Mouse (Mus musculus) MEL (cell line): ENCODE data around the gene Mpg.

Experiments used
- CTCF ChIP-seq, 3 experiments: IDR thresholded peaks in 2 of 3; conservative IDR thresholded peaks in 1 of 3; 2 replicates each; pipeline ENCODE4 v1.5.1; 2011 to 2012; ENCODE audit warnings: low read length in 3 of 3, low read depth in 2 of 3, mild to moderate bottlenecking in 2 of 3, improper control_type of control experiment in 1 of 3, inconsistent platforms in 1 of 3, mixed read lengths in 1 of 3, moderate library complexity in 1 of 3; ENCODE audit not compliant: control insufficient read depth in 1 of 3, insufficient read depth in 1 of 3, poor library complexity in 1 of 3, severe bottlenecking in 1 of 3
- EP300 ChIP-seq, 2 experiments: IDR thresholded peaks; 2 replicates each; pipeline ENCODE4 v1.6.1; 2011; ENCODE audit warnings: improper control_type of control experiment in 2 of 2, low read length in 2 of 2, low read depth in 1 of 2, mild to moderate bottlenecking in 1 of 2
- GATA1 ChIP-seq: IDR thresholded peaks from 2 replicates; pipeline ENCODE4 v1.6.1; 2011; ENCODE audit warnings: low read depth, low read length, improper control_type of control experiment
- JUND ChIP-seq: IDR thresholded peaks from 2 replicates; pipeline ENCODE4 v1.6.1; 2011; ENCODE audit warnings: low read depth, mild to moderate bottlenecking, improper control_type of control experiment, low read length
- MAFK ChIP-seq: IDR thresholded peaks from 2 replicates; pipeline ENCODE4 v1.6.1; 2011; ENCODE audit warnings: low read depth, mild to moderate bottlenecking, low read length, improper control_type of control experiment, borderline replicate concordance
- MYC ChIP-seq: IDR thresholded peaks from 2 replicates; pipeline ENCODE4 v1.6.1; 2011; ENCODE audit warnings: low read depth, mild to moderate bottlenecking, low read length, improper control_type of control experiment, moderate library complexity
- POLR2A ChIP-seq, 2 experiments: IDR thresholded peaks; 2 replicates each; pipeline ENCODE4 v1.6.1; 2011 to 2012; ENCODE audit warnings: low read length in 2 of 2, mild to moderate bottlenecking in 2 of 2, control low read depth in 1 of 2, improper control_type of control experiment in 1 of 2, low read depth in 1 of 2, moderate library complexity in 1 of 2; ENCODE audit not compliant: control insufficient read depth in 1 of 2, insufficient read depth in 1 of 2, poor library complexity in 1 of 2
- RCOR1 ChIP-seq: IDR thresholded peaks from 2 replicates; pipeline ENCODE4 v1.6.1; 2012; ENCODE audit warnings: low read depth, mild to moderate bottlenecking, inconsistent platforms, low read length, improper control_type of control experiment
- SMC3 ChIP-seq: IDR thresholded peaks from 2 replicates; pipeline ENCODE4 v1.6.1; 2011; ENCODE audit warnings: low read depth, low read length, improper control_type of control experiment
- TAL1 ChIP-seq: IDR thresholded peaks from 2 replicates; pipeline ENCODE4 v1.6.1; 2012; ENCODE audit warnings: mild to moderate bottlenecking, inconsistent platforms, low read length, moderate library complexity, mixed read lengths
- TBP ChIP-seq: IDR thresholded peaks from 2 replicates; pipeline ENCODE4 v1.8.0; 2011; ENCODE audit warnings: low read depth, low read length, improper control_type of control experiment
- UBTF ChIP-seq: IDR thresholded peaks from 2 replicates; pipeline ENCODE4 v1.6.1; 2012; ENCODE audit warnings: low read depth, mild to moderate bottlenecking, inconsistent platforms, low read length, improper control_type of control experiment, moderate library complexity, borderline replicate concordance; ENCODE audit not compliant: insufficient read depth
- USF1 ChIP-seq: IDR thresholded peaks from 2 replicates; pipeline ENCODE4 v1.6.1; 2014; ENCODE audit warnings: low read depth, mild to moderate bottlenecking, inconsistent platforms, low read length, improper control_type of control experiment, moderate library complexity
- ZMIZ1 ChIP-seq: IDR thresholded peaks from 2 replicates; pipeline ENCODE4 v1.6.1; 2012; ENCODE audit warnings: low read depth, mild to moderate bottlenecking, inconsistent platforms, low read length, improper control_type of control experiment, moderate library complexity

DNA sequence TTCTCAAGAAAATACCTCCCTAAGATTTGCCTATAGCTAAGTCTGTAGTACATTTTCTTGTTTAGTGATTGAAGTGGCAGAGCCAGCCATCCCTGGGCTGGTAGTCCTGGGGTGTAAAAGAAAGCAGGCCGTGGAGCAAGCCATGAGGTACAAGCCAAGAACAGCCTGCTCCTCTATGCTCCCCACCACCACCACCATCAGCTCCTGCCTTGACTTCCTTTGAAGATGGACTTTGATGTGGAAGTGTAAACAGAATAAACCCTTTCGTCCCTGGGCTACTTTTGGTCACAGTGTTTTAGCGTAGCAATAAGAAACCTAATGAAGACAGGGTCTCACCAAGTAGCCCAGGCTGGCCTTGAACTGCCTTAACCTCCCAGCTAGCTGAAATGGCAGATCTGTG lies 28.5 kb upstream of the Mpg start:
- TF ChIP-seq CTCF (IDR thresholded peaks at IDR 0.05 in 2 of 3, conservative IDR thresholded peaks at IDR 0.05 in 1 of 3; ENCODE audit: control insufficient read depth in 1 of 3, insufficient read depth in 1 of 3, low read depth in 2 of 3, low read length in 3 of 3, poor library complexity in 1 of 3, severe bottlenecking in 1 of 3) (no peak), MAFK (no peak), EP300 (IDR thresholded peaks at IDR 0.05; ENCODE audit: low read depth in 1 of 2, low read length in 2 of 2) (0 out of 4 replicates have a peak, but pooled peaks of 1 of the 2 experiments have one; percentile 2), TAL1 (no peak), MYC (no peak), GATA1 (no peak), POLR2A (IDR thresholded peaks at IDR 0.05; ENCODE audit: control insufficient read depth in 1 of 2, insufficient read depth in 1 of 2, low read depth in 1 of 2, low read length in 2 of 2, poor library complexity in 1 of 2) (no peak), TBP (no peak), ZMIZ1 (no peak), JUND (no peak), UBTF (0 out of 2 replicates have a peak, but pooled peaks have one; percentile 45), RCOR1 (no peak), USF1 (no peak), SMC3 (no peak)
